Mouse (Mus musculus): ENCODE measurements at regions not wholly inside any gene's neighbourhood (a gene's known extent, or its start where the extent isn't known, plus 50 kb on each side); places are given as distances from the start of the nearest gene placed in this dataset.

GRCm38 (mm10) chr10:126189001-126189400 is 223.0 kb downstream of the Lrig3 start:
- no peak for TF ChIP-seq CTCF (conservative IDR thresholded peaks at IDR 0.05; ENCODE audit: low read length)
- no peak for TF ChIP-seq POU5F1 (IDR thresholded peaks at IDR 0.05; ENCODE audit: borderline replicate concordance, low read length)
- TF ChIP-seq NANOG (IDR thresholded peaks at IDR 0.05; ENCODE audit: borderline replicate concordance, low read length) = no peak
